Mouse (Mus musculus) midbrain, embryonic 15.5 days (tissue): ENCODE data around the gene Ppil4. TPM values are rescaled to one million over a fixed set of nuclear protein-coding genes. Genes with fewer than 3 reads are reported as not detected.
"Not testable (repeated sequence)": the region's sequence is repeated elsewhere in the genome, so short reads cannot be mapped to it uniquely, and the experiment has no call there.

Experiments
- ATAC-seq: fragments of 200-750 bp; cut with Nextera tagmentation; replicated peaks from 2 replicates; pipeline ENCODE4 v1.8.0; 2017; ENCODE audit warnings: moderate TSS enrichment
- H3K27ac ChIP-seq: fragments of 300-500 bp; sonication (generic); 2 replicates; pipeline ENCODE4 v1.5.1; 2015; ENCODE audit warnings: mild to moderate bottlenecking, inconsistent platforms
- H3K27me3 ChIP-seq: fragments of 300-500 bp; sonication (generic); replicated peaks from 2 replicates; pipeline ENCODE4 v1.6.1; 2015; ENCODE audit warnings: inconsistent platforms
- H3K36me3 ChIP-seq: fragments of 300-500 bp; sonication (generic); replicated peaks from 2 replicates; pipeline ENCODE4 v1.6.1; 2015; ENCODE audit warnings: inconsistent platforms
- H3K4me1 ChIP-seq: fragments of 300-500 bp; sonication (generic); 2 replicates; pipeline ENCODE4 v1.6.1; 2015; ENCODE audit warnings: inconsistent platforms
- H3K4me2 ChIP-seq: fragments of 300-500 bp; sonication (generic); 2 replicates; pipeline ENCODE4 v1.6.1; 2015; ENCODE audit warnings: inconsistent platforms, mild to moderate bottlenecking, moderate library complexity
- H3K4me3 ChIP-seq: fragments of 300-500 bp; sonication (generic); 2 replicates; pipeline ENCODE4 v1.5.1; 2015; ENCODE audit warnings: mild to moderate bottlenecking, inconsistent platforms
- H3K9ac ChIP-seq: fragments of 300-500 bp; sonication (generic); 2 replicates; pipeline ENCODE4 v1.6.1; 2015; ENCODE audit warnings: mild to moderate bottlenecking, inconsistent platforms
- H3K9me3 ChIP-seq: fragments of 300-500 bp; sonication (generic); 2 replicates; pipeline ENCODE4 v1.6.1; 2016; ENCODE audit warnings: inconsistent platforms
- WGBS: fragments of 180-500 bp; shearing (Covaris S2); methylation state at CpG from one replicate; pipeline ENCODE4 v1.1.7; 2015; ENCODE audit warnings: mixed read lengths; 5-methylcytosine and 5-hydroxymethylcytosine counted together
- polyA plus RNA-seq: library from polyadenylated mRNA; unstranded; fragments of >200 nt; fragmentation: Nextera tagmentation; extraction: Ambion mirVana; gene quantifications from 2 replicates; pipeline ENCODE4 v1.2.1, GENCODE M21; 2015

Gene Ppil4
- 50.6 and 53.3 TPM in 2 replicates for polyA plus RNA-seq

DNA sequence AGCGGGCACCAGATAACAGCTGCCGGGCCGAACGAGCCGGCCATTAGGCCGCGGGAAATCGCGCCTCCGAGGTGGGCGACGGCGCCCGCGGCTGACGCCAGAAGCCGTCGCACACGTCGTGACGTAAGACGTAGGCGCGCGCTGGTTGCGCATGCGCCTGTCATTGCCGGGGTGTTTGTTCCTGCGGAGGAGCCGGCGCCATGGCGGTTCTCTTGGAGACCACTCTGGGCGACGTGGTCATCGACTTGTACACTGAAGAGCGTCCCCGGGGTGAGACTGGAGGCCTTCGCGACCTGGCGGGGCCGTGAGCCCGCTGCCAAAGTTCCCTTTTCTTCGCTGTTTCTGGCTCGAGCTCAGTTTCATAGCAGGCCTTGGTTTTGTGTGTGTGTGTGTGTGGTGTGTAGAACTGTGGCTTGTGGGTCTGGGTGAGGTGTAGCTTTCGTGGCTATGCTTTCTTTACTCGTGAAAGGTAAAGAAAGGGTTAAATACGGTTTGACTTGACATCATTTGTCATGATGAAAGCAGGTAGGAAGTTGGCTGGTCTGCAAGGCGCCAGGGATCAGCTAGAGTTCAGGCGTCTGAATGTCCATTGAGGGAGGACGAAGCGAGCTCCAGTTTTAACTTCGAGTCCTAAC, at the start of gene Ppil4, which contains the start of gene Ginm1:
Gene Ppil4 (plus strand): TSS at position 141 of the 635 bp plus-strand sequence.
Gene Ginm1 (minus strand): TSS at position 74 of the 635 bp plus-strand sequence.
- ATAC-seq, result peak; percentile 95

DNA sequence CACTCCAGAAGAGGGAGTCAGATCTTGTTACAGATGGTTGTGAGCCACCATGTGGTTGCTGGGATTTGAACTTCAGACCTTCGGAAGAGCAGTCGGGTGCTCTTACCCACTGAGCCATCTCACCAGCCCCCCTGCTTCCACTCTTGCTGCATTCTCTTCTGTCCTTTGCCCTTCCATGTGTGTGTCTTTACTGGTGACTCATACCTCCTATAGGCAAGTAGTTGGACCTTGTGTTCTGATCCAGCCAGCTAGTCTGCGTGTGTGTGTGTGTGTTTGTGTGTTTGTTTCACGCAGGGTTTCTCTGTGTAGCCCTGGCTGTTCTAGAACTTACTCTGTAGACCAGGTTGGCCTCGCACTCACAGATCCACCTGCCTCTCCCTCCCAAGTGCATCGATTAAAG, 47.2 kb upstream of the Ppil4 start:
- ATAC-seq, H3K4me2 ChIP-seq, H3K4me3 ChIP-seq, H3K9ac ChIP-seq, H3K9me3 ChIP-seq, H3K27me3 ChIP-seq, H3K27ac ChIP-seq, H3K4me1 ChIP-seq: not testable (repeated sequence)
- WGBS, result 98% methylated on average over 6 of the region's 6 CpGs
- peaks cover 34% of the 10 kb centered on the region for H3K36me3 ChIP-seq

More for the DNA sequence above, at the start of gene Ppil4, which contains the start of gene Ginm1:
- under 1% methylated on average over 52 of the region's 52 CpGs for WGBS
- Histone ChIP-seq H3K27me3 (no peaks in the 10 kb centered on the region), H3K9me3 (no peaks in the 10 kb centered on the region), H3K4me2 (peak within 1 kb of the TSS; percentile 64), H3K4me3 (peak within 1 kb of the TSS; percentile 67), H3K9ac (peak within 1 kb of the TSS; percentile 73), H3K4me1 (peaks cover 28% of the 10 kb centered on the region), H3K36me3 (peaks cover 12% of the 10 kb centered on the region; the same call in 1 of the 2 replicates), H3K27ac (peak within 1 kb of the TSS; percentile 76)

DNA sequence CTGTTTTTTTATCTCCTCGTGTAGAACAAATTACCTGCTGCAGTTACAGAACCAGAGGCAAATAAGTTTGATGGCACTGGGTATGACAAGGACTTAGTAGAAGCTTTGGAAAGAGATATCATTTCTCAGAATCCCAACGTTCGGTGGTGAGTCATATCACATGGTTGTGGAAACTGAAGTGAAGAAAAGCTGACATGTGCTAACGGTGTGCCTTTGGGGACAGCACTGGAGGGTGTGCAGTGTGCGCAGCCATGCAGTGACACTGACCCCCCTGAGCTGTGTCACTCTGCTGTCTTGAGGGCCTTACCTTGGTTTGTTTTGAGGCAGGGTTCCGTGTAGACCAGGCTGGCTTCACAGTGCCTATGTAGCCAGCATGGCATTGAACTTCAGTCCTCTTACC, 43.9 kb upstream of the Ppil4 start:
- no peak overlapping the region for H3K27ac ChIP-seq
- ATAC-seq, result no peak
- WGBS, result 93% methylated on average over 6 of the region's 6 CpGs
- no peaks in the 10 kb centered on the region for H3K4me1 ChIP-seq
- no peak overlapping the region for H3K9ac ChIP-seq
- H3K36me3 ChIP-seq, result peaks cover 35% of the 10 kb centered on the region
- no peak overlapping the region for H3K4me3 ChIP-seq
- H3K27me3 ChIP-seq, result no peaks in the 10 kb centered on the region
- no peak overlapping the region for H3K4me2 ChIP-seq
- no peaks in the 10 kb centered on the region for H3K9me3 ChIP-seq

DNA sequence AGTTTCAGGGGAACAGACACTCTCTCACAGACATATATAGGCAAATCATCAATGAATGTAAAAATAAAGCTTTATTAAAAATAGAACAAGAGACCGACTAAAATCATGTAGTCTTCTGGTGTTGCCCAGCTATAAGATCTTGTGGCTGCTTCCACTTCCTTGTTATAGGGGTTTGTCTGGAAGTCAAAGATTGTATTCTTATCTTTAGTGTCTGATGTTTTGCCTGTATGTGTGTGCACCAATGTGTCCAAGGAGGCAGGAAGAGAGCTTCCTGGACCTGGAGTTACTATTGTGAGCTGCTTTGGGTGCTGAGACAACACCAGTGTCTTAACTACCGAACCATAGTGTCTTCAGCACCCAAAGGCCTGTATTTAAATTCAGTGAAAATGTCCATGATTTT, 35.1 kb upstream of the Ppil4 start:
- Histone ChIP-seq H3K4me3 (no peak overlapping the region), H3K4me2 (no peak overlapping the region), H3K27me3 (no peaks in the 10 kb centered on the region), H3K9me3 (no peaks in the 10 kb centered on the region), H3K36me3 (peaks cover 48% of the 10 kb centered on the region), H3K27ac (no peak overlapping the region), H3K9ac (no peak overlapping the region), H3K4me1 (no peaks in the 10 kb centered on the region)
- ATAC-seq, result no peak
- WGBS, result 91% methylated on average over 2 of the region's 2 CpGs

DNA sequence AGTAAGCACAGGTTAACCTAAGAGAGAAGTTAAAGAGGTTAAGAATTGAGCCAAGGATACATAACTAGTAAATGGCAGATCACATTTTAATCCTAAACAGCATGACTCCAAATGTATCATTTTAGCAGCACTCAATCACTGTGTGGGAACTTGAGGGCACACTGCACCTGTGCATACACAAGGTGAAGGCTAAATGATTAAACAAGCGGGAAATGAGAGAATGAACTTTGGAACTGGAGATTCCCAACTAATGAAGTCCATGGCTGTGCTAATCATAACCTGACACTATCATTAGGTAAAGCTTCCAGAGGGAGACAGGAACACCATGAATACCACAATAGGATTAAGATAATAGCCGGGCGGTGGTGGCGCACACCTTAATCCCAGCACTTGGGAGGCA, 20.3 kb upstream of the Ppil4 start:
- no peak overlapping the region for H3K4me3 ChIP-seq
- H3K27ac ChIP-seq, result no peak overlapping the region
- peaks cover 51% of the 10 kb centered on the region for H3K36me3 ChIP-seq
- no peaks in the 10 kb centered on the region for H3K4me1 ChIP-seq
- ATAC-seq, result no peak
- 87% methylated on average over 4 of the region's 4 CpGs for WGBS
- no peak overlapping the region for H3K4me2 ChIP-seq
- no peak overlapping the region for H3K9ac ChIP-seq
- no peaks in the 10 kb centered on the region for H3K27me3 ChIP-seq
- H3K9me3 ChIP-seq, result no peaks in the 10 kb centered on the region

DNA sequence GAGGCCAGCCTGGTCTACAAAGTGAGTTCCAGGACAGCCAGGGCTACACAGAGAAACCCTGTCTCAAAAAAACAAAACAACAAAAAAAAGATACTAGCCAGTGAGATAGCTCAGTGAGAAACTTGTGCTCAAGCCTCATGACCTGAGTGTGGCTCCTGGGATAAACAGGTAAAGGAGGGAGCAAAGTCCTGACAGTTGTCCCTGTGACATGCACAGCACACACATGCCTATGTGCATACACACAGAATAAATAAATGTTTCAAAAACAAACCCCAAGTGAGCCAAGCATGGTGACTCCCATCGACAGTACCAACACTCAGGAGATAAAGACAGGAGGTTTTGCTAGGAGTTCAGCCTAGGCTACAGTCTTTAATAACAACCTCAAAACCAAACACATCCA, 19.9 kb upstream of the Ppil4 start:
- Histone ChIP-seq H3K27ac (no peak overlapping the region), H3K4me1 (no peaks in the 10 kb centered on the region), H3K4me2 (no peak overlapping the region), H3K9me3 (no peaks in the 10 kb centered on the region), H3K9ac (no peak overlapping the region), H3K36me3 (peaks cover 51% of the 10 kb centered on the region), H3K27me3 (no peaks in the 10 kb centered on the region), H3K4me3 (no peak overlapping the region)
- WGBS, result 97% methylated on average over 1 of the region's 1 CpGs
- ATAC-seq, result no peak

DNA sequence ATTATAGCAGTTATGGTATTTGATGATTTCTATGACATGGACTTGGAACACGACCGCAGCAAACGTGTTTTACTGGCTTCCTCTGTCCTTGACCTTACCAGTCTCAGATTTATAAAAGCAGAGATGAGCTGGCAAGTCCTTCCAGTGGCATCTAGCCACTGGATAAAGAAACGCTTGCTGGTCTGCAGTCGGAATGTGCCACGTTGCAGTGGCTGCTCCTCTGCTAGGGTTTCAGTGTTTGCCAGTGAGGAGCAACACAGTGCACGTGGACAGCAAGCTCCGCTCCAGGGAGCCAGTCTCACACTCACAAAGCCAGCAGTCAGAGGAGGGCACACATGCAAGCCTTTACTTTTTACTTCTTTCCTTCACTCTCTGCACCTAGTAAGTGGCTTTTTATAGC, 17.3 kb upstream of the Ppil4 start:
- WGBS, result 95% methylated on average over 8 of the region's 8 CpGs
- peaks cover 37% of the 10 kb centered on the region for H3K36me3 ChIP-seq
- no peak for ATAC-seq

DNA sequence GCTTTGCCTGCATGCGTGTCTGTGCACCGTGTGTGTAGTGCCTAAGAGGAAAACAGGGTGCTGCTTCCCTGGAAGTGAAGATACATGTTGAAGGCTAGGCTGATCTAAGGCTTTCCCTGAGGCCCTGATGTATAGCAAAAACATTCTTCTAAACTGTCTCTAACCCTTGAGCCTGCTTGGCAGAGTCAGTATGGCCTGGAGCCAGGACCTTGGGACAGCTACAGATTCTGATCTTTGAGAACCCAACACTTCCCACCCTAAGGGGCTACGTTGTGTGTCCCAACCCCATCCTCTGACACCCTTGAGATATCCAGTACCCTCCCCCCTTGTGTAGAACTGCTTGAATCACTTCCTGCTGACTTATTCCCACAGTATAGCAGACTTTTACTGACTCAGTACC, 14.3 kb upstream of the Ppil4 start:
- H3K36me3 ChIP-seq, result peaks cover 12% of the 10 kb centered on the region; the same call in 1 of the 2 replicates
- H3K9me3 ChIP-seq, result no peaks in the 10 kb centered on the region
- peaks cover 9% of the 10 kb centered on the region for H3K4me1 ChIP-seq
- H3K27ac ChIP-seq, result no peak overlapping the region
- H3K9ac ChIP-seq, result no peak overlapping the region
- H3K4me3 ChIP-seq, result no peak overlapping the region
- H3K4me2 ChIP-seq, result no peak overlapping the region
- ATAC-seq, result no peak
- no peaks in the 10 kb centered on the region for H3K27me3 ChIP-seq
- 97% methylated on average over 3 of the region's 3 CpGs for WGBS

More for the DNA sequence above, 17.3 kb upstream of the Ppil4 start:
- H3K9me3 ChIP-seq, result no peaks in the 10 kb centered on the region
- H3K9ac ChIP-seq, result no peak overlapping the region
- H3K27me3 ChIP-seq, result no peaks in the 10 kb centered on the region
- H3K27ac ChIP-seq, result no peak overlapping the region
- peaks cover 5% of the 10 kb centered on the region for H3K4me1 ChIP-seq
- H3K4me2 ChIP-seq, result no peak overlapping the region
- no peak overlapping the region for H3K4me3 ChIP-seq

DNA sequence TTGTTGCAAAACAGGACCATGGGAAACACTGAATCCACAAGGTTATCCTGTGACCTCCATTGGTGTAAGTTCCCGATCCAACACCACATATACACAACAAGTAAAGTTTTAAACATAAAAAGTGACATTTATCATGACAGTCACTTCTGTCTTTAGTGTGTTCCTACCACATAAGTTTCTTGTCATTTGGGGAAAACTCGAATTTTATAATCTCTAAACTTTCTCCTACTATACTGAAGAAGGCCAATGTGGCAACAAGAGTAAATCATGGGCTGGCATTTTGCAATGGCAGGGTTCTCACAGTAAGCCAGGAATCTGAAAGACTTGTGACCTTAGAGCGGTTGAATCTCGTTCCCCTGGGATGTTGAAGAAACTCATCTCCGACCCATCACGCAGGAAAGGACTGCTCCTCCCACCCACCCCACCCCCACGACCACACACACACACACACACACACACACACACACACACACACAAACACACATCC, 12.9 kb upstream of the Ppil4 start:
- H3K9me3 ChIP-seq, result no peaks in the 10 kb centered on the region
- 17% methylated on average over 7 of the region's 7 CpGs for WGBS
- peaks cover 3% of the 10 kb centered on the region; the same call in 1 of the 2 replicates for H3K36me3 ChIP-seq
- peaks cover 9% of the 10 kb centered on the region for H3K4me1 ChIP-seq
- peak overlapping the region; percentile 98 for H3K4me3 ChIP-seq
- peak overlapping the region; percentile 85 for H3K9ac ChIP-seq
- no peaks in the 10 kb centered on the region for H3K27me3 ChIP-seq
- H3K4me2 ChIP-seq, result peak overlapping the region; percentile 75
- H3K27ac ChIP-seq, result no peak overlapping the region
- ATAC-seq, result no peak

DNA sequence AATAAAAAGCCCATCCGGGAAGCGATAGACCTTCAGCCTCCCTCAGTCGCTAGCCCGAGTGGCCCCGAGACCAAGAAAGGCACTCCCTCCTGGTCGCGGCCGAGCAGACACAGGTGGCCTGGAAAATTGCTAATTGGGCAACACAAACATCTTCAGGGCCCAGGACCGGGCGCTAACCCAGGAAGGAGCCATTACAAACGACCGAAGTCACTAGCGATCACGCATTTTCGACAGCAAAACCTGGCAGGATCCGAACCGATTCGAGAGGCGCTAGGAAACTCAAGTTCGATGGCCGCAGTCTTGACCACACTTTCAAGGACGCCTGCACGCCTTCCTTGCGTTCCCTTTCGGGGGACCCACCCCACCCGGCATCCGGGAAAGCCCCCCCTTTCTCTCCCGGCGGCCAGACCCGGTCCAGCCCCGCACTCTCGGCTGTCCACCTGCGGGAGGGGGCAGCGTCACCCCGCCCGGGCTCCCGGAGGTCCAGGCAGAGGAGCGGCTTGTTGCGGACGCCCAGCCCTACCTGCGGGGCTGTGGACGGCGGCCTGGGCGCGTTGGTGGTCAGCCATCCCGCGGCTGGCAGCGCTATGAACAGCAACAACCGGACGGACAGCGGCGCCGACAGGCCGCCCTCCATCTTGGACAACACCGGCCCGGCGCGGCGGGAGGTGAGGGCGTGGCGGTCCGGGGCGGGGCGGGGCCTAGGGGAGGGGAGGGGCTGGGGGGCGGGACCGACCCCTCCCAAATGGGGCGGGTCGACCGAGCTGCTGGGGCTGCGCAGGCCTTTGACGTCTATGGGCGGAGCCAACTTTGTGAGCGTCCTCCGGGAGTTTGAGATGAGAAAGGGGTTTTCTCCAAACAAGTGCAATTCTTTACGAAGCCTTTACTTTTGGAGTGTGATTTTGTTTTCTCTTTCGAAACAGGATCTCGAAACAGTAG, 12.2 kb upstream of the Ppil4 start:
- under 1% methylated on average over 67 of the region's 77 CpGs for WGBS
- H3K4me3 ChIP-seq, result peak overlapping the region; percentile 98
- H3K9ac ChIP-seq, result peak overlapping the region; percentile 85
- H3K27ac ChIP-seq, result peak overlapping the region; percentile 78
- peak; percentile 94 for ATAC-seq
- H3K36me3 ChIP-seq, result peaks cover under 1% of the 10 kb centered on the region; the same call in 1 of the 2 replicates
- H3K27me3 ChIP-seq, result no peaks in the 10 kb centered on the region
- H3K9me3 ChIP-seq, result no peaks in the 10 kb centered on the region
- peak overlapping the region; percentile 75 for H3K4me2 ChIP-seq
- H3K4me1 ChIP-seq, result peaks cover 9% of the 10 kb centered on the region

DNA sequence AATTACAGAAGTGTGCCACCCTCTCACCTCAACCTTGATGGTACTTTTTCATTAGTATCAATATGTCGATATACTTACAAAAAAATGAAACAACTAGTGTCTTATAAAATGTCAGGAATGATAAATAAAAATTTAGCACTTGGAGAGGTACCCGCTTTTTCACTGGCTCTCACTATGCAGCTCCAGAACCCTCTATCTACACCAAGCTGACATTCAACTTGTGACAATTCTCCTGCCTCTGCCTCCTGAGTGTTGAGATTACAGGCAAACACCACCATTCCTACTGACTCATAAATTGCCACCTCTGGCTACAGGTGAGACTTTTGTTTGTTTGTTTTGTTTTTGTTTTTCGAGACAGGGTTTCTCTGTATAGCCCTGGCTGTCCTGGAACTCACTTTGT, 11.5 kb upstream of the Ppil4 start:
- 58% methylated on average over 3 of the region's 3 CpGs for WGBS
- H3K36me3 ChIP-seq, result no peaks in the 10 kb centered on the region; the same call in 1 of the 2 replicates
- H3K9me3 ChIP-seq, result no peaks in the 10 kb centered on the region
- H3K9ac ChIP-seq, result peak overlapping the region; percentile 13; the same call in 1 of the 2 replicates
- peak overlapping the region; percentile 98 for H3K4me3 ChIP-seq
- peak; percentile 41 for ATAC-seq
- H3K4me2 ChIP-seq, result peak overlapping the region; percentile 75
- H3K4me1 ChIP-seq, result peaks cover 9% of the 10 kb centered on the region
- H3K27ac ChIP-seq, result 0 out of 2 replicates have a peak overlapping the region, but pooled peaks have one; percentile 34
- no peaks in the 10 kb centered on the region for H3K27me3 ChIP-seq

DNA sequence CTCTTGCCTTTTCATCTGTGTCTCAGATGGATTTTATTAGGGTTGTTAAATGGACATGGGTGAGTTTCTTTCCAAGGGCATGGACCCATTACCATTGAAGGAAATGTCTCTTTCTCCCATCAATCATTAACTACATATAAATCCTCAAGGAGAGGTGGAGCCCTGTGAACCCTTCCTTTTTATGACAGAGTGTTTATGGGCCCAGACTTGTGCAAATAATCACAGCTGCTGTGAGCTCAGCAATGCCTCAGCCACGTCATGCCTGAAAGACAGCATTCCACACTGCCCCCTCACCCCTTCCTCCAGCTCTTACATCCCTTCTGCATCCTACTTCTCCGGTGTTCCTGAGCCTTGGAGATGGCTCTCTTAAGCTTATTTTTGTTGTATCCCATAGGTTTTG, 5.4 kb upstream of the Ppil4 start:
- H3K4me1 ChIP-seq, result peaks cover 10% of the 10 kb centered on the region
- WGBS, result 55% methylated on average over 2 of the region's 2 CpGs
- H3K27me3 ChIP-seq, result no peaks in the 10 kb centered on the region
- H3K9ac ChIP-seq, result no peak overlapping the region
- H3K4me3 ChIP-seq, result no peak overlapping the region
- no peak overlapping the region for H3K4me2 ChIP-seq
- H3K9me3 ChIP-seq, result no peaks in the 10 kb centered on the region
- no peaks in the 10 kb centered on the region for H3K36me3 ChIP-seq
- H3K27ac ChIP-seq, result no peak overlapping the region
- no peak for ATAC-seq
